Mouse (Mus musculus): ENCODE data around the gene Chrna3.

The Chrna3 gene

GRCm38 (mm10) chr9:55026275-55026663 lies at the start of gene Chrna3:
Gene Chrna3, minus strand, starts transcription at chr9:55026562.
- DNase-seq = no peak

GRCm38 (mm10) chr9:55067965-55068265 lies 41.6 kb upstream of the Chrna3 start:
- DNase-seq = no peak

- no peak for DNase-seq
These were observed 41.0 kb upstream of the Chrna3 start for GRCm38 (mm10) chr9:55067260-55067964.

GRCm38 (mm10) chr9:55065241-55065640 lies 38.9 kb upstream of the Chrna3 start:
- no peak for DNase-seq

GRCm38 (mm10) chr9:55058067-55058466 lies 31.7 kb upstream of the Chrna3 start:
- no peak for DNase-seq

GRCm38 (mm10) chr9:55055386-55055930 lies 29.1 kb upstream of the Chrna3 start:
- DNase-seq = no peak

GRCm38 (mm10) chr9:55048211-55048880 lies 22.0 kb upstream of the Chrna3 start, which contains the start of gene Chrnb4:
Gene Chrnb4, minus strand, starts transcription at chr9:55048779.
- DNase-seq = peak; percentile 85

GRCm38 (mm10) chr9:55046764-55047163 lies 20.4 kb upstream of the Chrna3 start:
- no peak for DNase-seq

GRCm38 (mm10) chr9:55045001-55045400 lies 18.6 kb upstream of the Chrna3 start:
- DNase-seq = no peak

GRCm38 (mm10) chr9:55043688-55044087 lies 17.3 kb upstream of the Chrna3 start:
- no peak for DNase-seq

- no peak for DNase-seq
These were observed 15.0 kb upstream of the Chrna3 start for GRCm38 (mm10) chr9:55041389-55041788.

- DNase-seq = no peak
These were observed 13.6 kb upstream of the Chrna3 start for GRCm38 (mm10) chr9:55039983-55040382.

- no peak for DNase-seq
These were observed 12.6 kb upstream of the Chrna3 start for GRCm38 (mm10) chr9:55038948-55039347.

- no peak for DNase-seq
These were observed 5.2 kb upstream of the Chrna3 start for GRCm38 (mm10) chr9:55031435-55032167.

- no peak for DNase-seq
These were observed 658 bp downstream of the Chrna3 start for GRCm38 (mm10) chr9:55025534-55026274.

- peak; percentile 95 for DNase-seq
These were observed 2.3 kb downstream of the Chrna3 start for GRCm38 (mm10) chr9:55023902-55024583.

- DNase-seq = no peak
These were observed 3.0 kb downstream of the Chrna3 start for GRCm38 (mm10) chr9:55023326-55023725.

GRCm38 (mm10) chr9:55016926-55017325 lies 9.4 kb downstream of the Chrna3 start:
- peak; percentile 18 for DNase-seq

GRCm38 (mm10) chr9:55010588-55011350 lies 15.6 kb downstream of the Chrna3 start:
- peak; percentile 60 for DNase-seq

GRCm38 (mm10) chr9:55009692-55010091 lies 16.7 kb downstream of the Chrna3 start:
- peak; percentile 53 for DNase-seq

- DNase-seq = peak; percentile 55
These were observed 22.8 kb downstream of the Chrna3 start for GRCm38 (mm10) chr9:55003609-55004008.

Data from heart, adult 11 months (tissue).